Mouse (Mus musculus): ENCODE results near the gene Spg21.

DNA sequence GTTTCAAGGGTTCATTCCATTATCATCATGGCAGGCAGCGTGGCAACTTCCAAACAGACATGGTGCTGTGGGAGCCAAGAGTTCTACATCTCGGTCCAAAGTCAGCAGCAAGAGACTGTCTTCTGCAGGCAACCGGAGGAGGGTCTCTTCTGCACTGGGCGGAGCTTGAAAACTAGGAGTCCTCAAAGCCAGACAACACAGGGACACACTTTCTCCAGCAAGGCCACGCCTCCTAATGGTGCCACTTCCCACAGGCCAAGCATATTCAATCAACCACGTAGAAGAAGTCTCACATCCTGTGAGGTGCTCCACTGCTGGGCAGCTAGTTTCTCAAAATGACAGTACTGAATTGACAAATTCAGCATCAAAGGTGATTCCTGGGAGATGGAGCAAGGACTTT, 12.8 kb upstream of the Spg21 start:
- no peak for TF ChIP-seq EP300 (IDR thresholded peaks at IDR 0.05; ENCODE audit: low read depth)
- no peak for TF ChIP-seq CTCF (IDR thresholded peaks at IDR 0.05; ENCODE audit: low read depth)

All from liver, embryonic 14.5 days (tissue).